Mouse (Mus musculus): Measurements from ENCODE around the gene Fer. TPM values are rescaled to one million over a fixed set of nuclear protein-coding genes. Genes with fewer than 3 reads are reported as not detected.

Gene Fer
- polyA plus RNA-seq, 1 experiment from 2014 or later: 32.2 TPM

DNA sequence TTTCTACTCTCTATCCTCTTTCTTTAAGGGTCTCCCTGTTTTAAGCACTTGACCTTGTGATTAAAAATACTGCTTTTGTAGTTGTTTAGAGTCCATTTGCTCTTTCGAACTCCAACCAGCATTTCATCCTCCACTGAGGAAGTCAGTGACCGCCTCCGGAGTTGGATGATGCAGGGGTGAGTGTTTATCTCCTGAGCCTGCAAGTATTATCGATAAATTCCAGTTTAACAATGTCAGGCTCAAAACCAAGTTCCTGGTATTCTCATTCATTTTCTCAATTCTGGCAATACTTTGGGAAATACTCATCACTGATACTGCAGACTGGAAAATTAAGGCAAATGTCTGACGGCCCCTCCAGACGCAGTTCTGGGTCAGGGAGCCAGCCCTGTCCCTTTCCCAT is 13.7 kb upstream of the Fer start:
- DNase-seq: no peak
- Histone ChIP-seq H3K27me3 (ENCODE audit: insufficient read depth, low read length) (no peaks in the 10 kb centered on the region), H3K9ac (peak overlapping the region; percentile 77), H3K4me3 (ENCODE audit: low read depth, low read length) (peak overlapping the region; percentile 60), H3K4me1 (ENCODE audit: insufficient read depth) (no peaks in the 10 kb centered on the region), H3K9me3 (ENCODE audit: low read depth, low read length) (no peaks in the 10 kb centered on the region), H3K27ac (ENCODE audit: low read depth) (peak overlapping the region; percentile 56), H3K36me3 (ENCODE audit: insufficient read depth) (no peaks in the 10 kb centered on the region), H3K4me2 (peak overlapping the region; percentile 61)
- TF ChIP-seq CTCF (IDR thresholded peaks at IDR 0.05; ENCODE audit: low read depth): no peak
- WGBS: 3% methylated on average over 6 of the region's 6 CpGs
- ATAC-seq (ENCODE audit: insufficient read depth): peak; percentile 22; the same call in 1 of the 2 replicates

DNA sequence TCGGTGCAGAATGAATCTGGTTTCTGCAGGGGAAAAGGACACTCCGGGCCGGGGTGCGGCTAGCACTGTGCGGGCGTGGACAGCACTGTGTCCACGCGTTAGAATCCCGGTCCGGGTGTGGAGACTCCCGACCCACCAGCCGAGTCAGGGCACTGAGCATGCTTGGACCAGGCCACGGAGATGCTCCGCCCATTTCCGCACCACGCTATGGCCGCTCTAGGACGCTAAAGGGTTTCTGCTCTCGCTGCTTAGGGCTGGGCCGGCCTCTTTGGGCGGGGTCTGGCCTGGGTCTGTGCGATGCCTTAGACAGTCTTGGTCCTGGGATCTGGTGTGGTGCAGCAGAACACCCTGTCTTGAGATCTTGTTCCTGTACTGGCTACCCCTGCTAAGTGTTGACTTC is 13.3 kb upstream of the Fer start:
- peak overlapping the region; percentile 60 for H3K4me3 ChIP-seq (ENCODE audit: low read depth, low read length)
- H3K4me1 ChIP-seq (ENCODE audit: insufficient read depth): no peaks in the 10 kb centered on the region
- H3K9ac ChIP-seq: peak overlapping the region; percentile 77
- H3K9me3 ChIP-seq (ENCODE audit: low read depth, low read length): no peaks in the 10 kb centered on the region
- H3K4me2 ChIP-seq: peak overlapping the region; percentile 61
- no peak for TF ChIP-seq CTCF (IDR thresholded peaks at IDR 0.05; ENCODE audit: low read depth)
- under 1% methylated on average over 22 of the region's 22 CpGs for WGBS
- ATAC-seq (ENCODE audit: insufficient read depth) (peak; percentile 100), DNase-seq (peak; percentile 97)
- peak overlapping the region; percentile 56 for H3K27ac ChIP-seq (ENCODE audit: low read depth)
- no peaks in the 10 kb centered on the region for H3K27me3 ChIP-seq (ENCODE audit: insufficient read depth, low read length)
- no peaks in the 10 kb centered on the region for H3K36me3 ChIP-seq (ENCODE audit: insufficient read depth)

DNA sequence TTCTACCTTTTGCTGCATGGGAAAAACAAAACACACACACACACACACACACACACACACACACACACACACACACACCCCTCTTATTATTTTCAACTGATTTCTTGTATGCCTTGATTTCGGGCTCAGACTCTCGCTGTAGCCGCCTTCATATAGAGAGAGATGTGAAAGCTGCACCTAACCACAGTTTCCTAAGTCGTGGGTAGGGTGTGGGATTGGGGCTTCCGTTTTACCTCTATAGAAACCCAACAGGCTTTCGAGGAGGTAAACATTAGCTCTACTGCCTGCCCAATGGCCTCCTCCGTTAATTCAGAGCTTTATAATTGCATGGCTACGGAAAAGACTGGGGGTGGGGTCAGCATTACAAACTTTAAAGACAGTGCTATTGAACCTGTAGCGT is 12.8 kb upstream of the Fer start:
- no peaks in the 10 kb centered on the region for H3K9me3 ChIP-seq (ENCODE audit: low read depth, low read length)
- WGBS: 89% methylated on average over 9 of the region's 9 CpGs
- ATAC-seq (ENCODE audit: insufficient read depth) (no peak), DNase-seq (no peak)
- no peak overlapping the region for H3K4me2 ChIP-seq
- H3K9ac ChIP-seq: no peak overlapping the region
- no peaks in the 10 kb centered on the region for H3K27me3 ChIP-seq (ENCODE audit: insufficient read depth, low read length)
- H3K4me1 ChIP-seq (ENCODE audit: insufficient read depth): no peaks in the 10 kb centered on the region
- TF ChIP-seq CTCF (IDR thresholded peaks at IDR 0.05; ENCODE audit: low read depth): no peak
- H3K36me3 ChIP-seq (ENCODE audit: insufficient read depth): no peaks in the 10 kb centered on the region
- H3K4me3 ChIP-seq (ENCODE audit: low read depth, low read length): no peak overlapping the region
- H3K27ac ChIP-seq (ENCODE audit: low read depth): no peak overlapping the region

DNA sequence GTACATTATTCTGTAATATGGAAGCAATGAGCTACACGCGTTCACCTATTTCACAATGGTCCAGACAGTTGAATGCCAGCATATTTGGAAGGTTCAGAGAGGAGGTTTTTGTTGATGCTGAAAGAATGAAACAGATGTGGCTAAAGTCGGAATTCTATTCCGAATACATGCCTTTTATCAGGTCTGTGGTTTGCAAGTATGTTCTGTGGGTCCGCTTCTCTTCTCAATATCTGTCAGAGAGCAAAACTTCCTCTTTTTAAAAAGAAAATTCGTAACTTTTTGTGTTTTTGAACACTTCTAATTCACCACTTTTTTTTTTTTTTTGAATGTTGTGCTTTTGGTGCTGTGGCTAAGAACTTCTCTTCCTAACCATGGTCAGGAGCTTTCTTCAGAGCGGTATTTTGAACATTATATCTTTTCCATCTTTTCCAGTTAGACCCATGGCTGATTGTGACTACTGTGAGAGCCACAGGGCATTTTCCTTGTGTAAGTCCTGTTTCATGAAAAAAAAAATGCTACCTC is 5.8 kb upstream of the Fer start:
- ATAC-seq (ENCODE audit: insufficient read depth) (no peak), DNase-seq (no peak)
- peaks cover 3% of the 10 kb centered on the region; the same call in 1 of the 2 replicates for H3K4me1 ChIP-seq (ENCODE audit: insufficient read depth)
- H3K27ac ChIP-seq (ENCODE audit: low read depth): no peak overlapping the region
- no peak overlapping the region for H3K9ac ChIP-seq
- H3K27me3 ChIP-seq (ENCODE audit: insufficient read depth, low read length): no peaks in the 10 kb centered on the region
- no peak overlapping the region for H3K4me3 ChIP-seq (ENCODE audit: low read depth, low read length)
- H3K4me2 ChIP-seq: no peak overlapping the region
- TF ChIP-seq CTCF (IDR thresholded peaks at IDR 0.05; ENCODE audit: low read depth): no peak
- H3K36me3 ChIP-seq (ENCODE audit: insufficient read depth): no peaks in the 10 kb centered on the region
- 86% methylated on average over 7 of the region's 7 CpGs for WGBS
- H3K9me3 ChIP-seq (ENCODE audit: low read depth, low read length): no peaks in the 10 kb centered on the region

DNA sequence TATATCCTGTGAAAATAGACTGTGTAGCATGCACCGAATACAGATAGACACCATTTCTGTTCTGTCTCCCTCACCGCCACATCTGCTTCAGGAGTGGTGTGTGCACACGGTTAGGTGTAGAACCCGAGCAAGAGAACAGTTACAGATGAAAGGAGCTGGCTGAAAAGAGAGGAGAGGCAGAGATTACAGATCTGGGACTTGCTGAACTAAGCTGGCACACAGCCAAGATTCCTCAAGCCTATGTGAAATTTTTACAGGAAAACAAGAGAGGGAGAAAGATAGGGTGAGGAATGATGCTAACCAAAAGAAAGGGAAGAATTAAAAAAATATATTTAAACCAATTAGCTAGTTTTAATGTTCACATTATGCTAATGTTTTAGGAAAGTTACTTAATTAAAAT is 1.9 kb upstream of the Fer start:
- DNase-seq: peak; percentile 87
- H3K4me2 ChIP-seq: no peak overlapping the region
- no peak for ATAC-seq (ENCODE audit: insufficient read depth)
- H3K36me3 ChIP-seq (ENCODE audit: insufficient read depth): no peaks in the 10 kb centered on the region
- no peak for TF ChIP-seq CTCF (IDR thresholded peaks at IDR 0.05; ENCODE audit: low read depth)
- H3K4me1 ChIP-seq (ENCODE audit: insufficient read depth): peaks cover 6% of the 10 kb centered on the region
- no peak overlapping the region for H3K4me3 ChIP-seq (ENCODE audit: low read depth, low read length)
- H3K9ac ChIP-seq: no peak overlapping the region
- no peak overlapping the region for H3K27ac ChIP-seq (ENCODE audit: low read depth)
- WGBS: 30% methylated on average over 4 of the region's 4 CpGs
- H3K27me3 ChIP-seq (ENCODE audit: insufficient read depth, low read length): no peaks in the 10 kb centered on the region
- no peaks in the 10 kb centered on the region for H3K9me3 ChIP-seq (ENCODE audit: low read depth, low read length)

DNA sequence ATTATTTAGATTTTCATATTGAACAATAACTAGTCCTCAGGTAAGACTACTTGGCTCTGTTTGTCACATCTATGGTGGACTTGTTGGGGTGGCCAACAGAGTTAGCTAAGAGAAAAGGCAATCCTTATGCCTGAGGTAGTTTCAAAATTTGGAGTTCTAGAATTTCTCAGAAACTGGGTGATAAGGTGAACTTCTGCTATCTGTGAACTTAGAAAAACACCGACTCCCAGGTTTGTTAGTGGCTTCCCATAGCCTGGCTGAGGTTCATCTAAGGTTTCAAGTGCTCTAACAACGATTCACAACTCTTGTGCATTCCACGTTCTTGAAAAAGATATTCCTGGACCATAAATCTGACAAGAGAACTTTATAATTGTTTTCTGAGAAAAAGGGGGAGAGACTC is 463 bp upstream of the Fer start:
- Histone ChIP-seq H3K4me1 (ENCODE audit: insufficient read depth) (peaks cover 6% of the 10 kb centered on the region), H3K36me3 (ENCODE audit: insufficient read depth) (no peaks in the 10 kb centered on the region), H3K9me3 (ENCODE audit: low read depth, low read length) (no peaks in the 10 kb centered on the region), H3K27me3 (ENCODE audit: insufficient read depth, low read length) (no peaks in the 10 kb centered on the region), H3K4me2 (peak overlapping the region; percentile 94), H3K4me3 (ENCODE audit: low read depth, low read length) (no peak overlapping the region; the same call in 1 of the 2 replicates), H3K9ac (no peak overlapping the region), H3K27ac (ENCODE audit: low read depth) (no peak overlapping the region)
- DNase-seq (no peak), ATAC-seq (ENCODE audit: insufficient read depth) (no peak)
- TF ChIP-seq CTCF (IDR thresholded peaks at IDR 0.05; ENCODE audit: low read depth): no peak
- 49% methylated on average over 3 of the region's 3 CpGs for WGBS

DNA sequence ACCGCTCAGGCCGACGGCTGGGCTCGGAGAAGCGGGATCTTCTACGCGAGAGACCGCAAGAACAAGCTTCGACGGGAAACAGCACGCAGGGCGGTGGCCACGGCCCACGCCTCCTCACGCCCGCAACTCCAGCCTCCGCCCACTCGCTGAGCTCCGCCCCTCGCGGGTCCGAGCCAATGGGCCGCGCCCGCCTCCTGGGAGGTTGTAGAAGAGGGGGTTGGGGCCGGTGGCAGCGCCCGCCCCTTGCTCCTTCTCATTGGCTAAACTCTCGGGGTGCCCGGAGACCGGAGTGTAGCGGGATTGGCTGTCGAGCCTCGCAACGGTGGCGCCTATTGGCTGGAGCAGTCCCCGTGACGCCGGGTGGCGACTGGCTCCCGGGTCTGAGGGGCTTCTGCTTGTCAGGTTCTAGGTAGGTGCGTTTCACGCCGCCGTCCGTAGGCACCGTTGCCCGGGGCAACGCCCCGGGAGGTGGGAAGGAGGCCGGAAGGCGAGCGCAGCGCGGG is 836 bp downstream of the Fer start, which contains the start of gene A930002H24Rik:
TSS of gene A930002H24Rik (minus strand) at position 145 of the 503 bp plus-strand sequence.
- H3K4me3 ChIP-seq (ENCODE audit: low read depth, low read length): peak within 1 kb of the TSS; percentile 94
- H3K27me3 ChIP-seq (ENCODE audit: insufficient read depth, low read length): no peaks in the 10 kb centered on the region
- no peaks in the 10 kb centered on the region for H3K36me3 ChIP-seq (ENCODE audit: insufficient read depth)
- peak within 1 kb of the TSS; percentile 80 for H3K27ac ChIP-seq (ENCODE audit: low read depth)
- WGBS: 1% methylated on average over 55 of the region's 55 CpGs
- no peaks in the 10 kb centered on the region for H3K9me3 ChIP-seq (ENCODE audit: low read depth, low read length)
- TF ChIP-seq CTCF (IDR thresholded peaks at IDR 0.05; ENCODE audit: low read depth): no peak
- peaks cover 6% of the 10 kb centered on the region for H3K4me1 ChIP-seq (ENCODE audit: insufficient read depth)
- H3K4me2 ChIP-seq: peak within 1 kb of the TSS; percentile 94
- H3K9ac ChIP-seq: peak within 1 kb of the TSS; percentile 85
- DNase-seq (peak; percentile 98), ATAC-seq (ENCODE audit: insufficient read depth) (peak; percentile 99)
